Mouse (Mus musculus) forebrain, embryonic 10.5 days (tissue): ENCODE data around the gene Ccdc90b. TPM values are rescaled to one million over a fixed set of nuclear protein-coding genes. Genes with fewer than 3 reads are reported as not detected.

Experiments
- DNase-seq: peaks from one replicate; pipeline ENCODE4 v3.0.0-alpha.2; 2017; ENCODE audit warnings: low spot score; ENCODE audit errors: extremely low spot score
- H3K27ac ChIP-seq: fragments of 300-500 bp; sonication (generic); 2 replicates; pipeline ENCODE4 v1.5.1; 2016; ENCODE audit warnings: mild to moderate bottlenecking
- H3K27me3 ChIP-seq: fragments of 300-500 bp; sonication (generic); 2 replicates; pipeline ENCODE4 v1.6.1; 2016; ENCODE audit warnings: mild to moderate bottlenecking; ENCODE audit not compliant: poor library complexity, severe bottlenecking
- H3K36me3 ChIP-seq: fragments of 300-500 bp; sonication (generic); replicated peaks from 2 replicates; pipeline ENCODE4 v1.6.1; 2016; ENCODE audit warnings: mild to moderate bottlenecking, moderate library complexity
- H3K4me1 ChIP-seq: fragments of 300-500 bp; sonication (generic); 2 replicates; pipeline ENCODE4 v1.6.1; 2016
- H3K4me3 ChIP-seq: fragments of 300-500 bp; sonication (generic); 2 replicates; pipeline ENCODE4 v1.5.1; 2016; ENCODE audit warnings: mild to moderate bottlenecking, moderate library complexity
- H3K9me3 ChIP-seq: fragments of 300-500 bp; sonication (generic); 2 replicates; pipeline ENCODE4 v1.6.1; 2016; ENCODE audit warnings: mild to moderate bottlenecking, moderate library complexity
- WGBS: fragments of 180-500 bp; shearing (Covaris S2); methylation state at CpG from one replicate; pipeline ENCODE4 v1.1.7; 2016; 5-methylcytosine and 5-hydroxymethylcytosine counted together
- polyA plus RNA-seq: library from polyadenylated mRNA; unstranded; fragments of >200 nt; fragmentation: Nextera tagmentation; extraction: Ambion mirVana; gene quantifications from 2 replicates; pipeline ENCODE4 v1.2.1, GENCODE M21; 2016

Gene Ccdc90b
- polyA plus RNA-seq, 1 experiment from 2014 or later, result 65.2 TPM

DNA sequence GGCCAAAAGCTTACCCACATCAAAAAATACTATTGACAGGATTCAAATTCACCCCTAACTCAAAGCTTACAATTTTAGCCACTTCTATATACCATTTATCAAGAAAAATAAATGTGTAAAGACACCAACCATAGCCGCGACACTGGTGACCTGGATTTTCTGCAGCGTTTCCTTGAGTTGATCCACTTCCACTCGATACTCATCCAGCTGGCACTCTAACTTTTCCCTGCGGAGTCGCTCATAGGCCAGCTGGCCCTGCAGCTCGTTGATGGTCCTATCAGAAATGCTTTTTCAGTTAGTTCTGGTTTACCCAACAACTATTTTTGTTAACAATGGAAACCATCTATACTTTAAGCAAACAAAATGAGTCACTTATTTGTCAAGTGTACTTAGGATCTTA is 29.0 kb downstream of the Ccdc90b start:
- no peak overlapping the region for H3K27ac ChIP-seq
- no peaks in the 10 kb centered on the region for H3K36me3 ChIP-seq
- no peak for DNase-seq
- no peak overlapping the region for H3K4me3 ChIP-seq
- H3K27me3 ChIP-seq, result no peaks in the 10 kb centered on the region
- 90% methylated on average over 7 of the region's 7 CpGs for WGBS
- no peaks in the 10 kb centered on the region for H3K9me3 ChIP-seq
- H3K4me1 ChIP-seq, result no peaks in the 10 kb centered on the region

GRCm38 (mm10) chr7:92590842-92591241 is 29.9 kb downstream of the Ccdc90b start:
- Histone ChIP-seq H3K27ac (no peak overlapping the region), H3K36me3 (no peaks in the 10 kb centered on the region), H3K4me1 (no peaks in the 10 kb centered on the region), H3K27me3 (no peaks in the 10 kb centered on the region), H3K4me3 (no peak overlapping the region), H3K9me3 (no peaks in the 10 kb centered on the region)
- DNase-seq, result no peak
- WGBS, result 87% methylated on average over 2 of the region's 2 CpGs

GRCm38 (mm10) chr7:92604961-92605360 is 44.0 kb downstream of the Ccdc90b start:
- DNase-seq, result no peak
- H3K4me3 ChIP-seq, result no peak overlapping the region
- peaks cover 8% of the 10 kb centered on the region for H3K36me3 ChIP-seq
- 91% methylated on average over 7 of the region's 7 CpGs for WGBS
- no peaks in the 10 kb centered on the region for H3K4me1 ChIP-seq
- H3K27ac ChIP-seq, result no peak overlapping the region
- H3K27me3 ChIP-seq, result no peaks in the 10 kb centered on the region
- H3K9me3 ChIP-seq, result no peaks in the 10 kb centered on the region

DNA sequence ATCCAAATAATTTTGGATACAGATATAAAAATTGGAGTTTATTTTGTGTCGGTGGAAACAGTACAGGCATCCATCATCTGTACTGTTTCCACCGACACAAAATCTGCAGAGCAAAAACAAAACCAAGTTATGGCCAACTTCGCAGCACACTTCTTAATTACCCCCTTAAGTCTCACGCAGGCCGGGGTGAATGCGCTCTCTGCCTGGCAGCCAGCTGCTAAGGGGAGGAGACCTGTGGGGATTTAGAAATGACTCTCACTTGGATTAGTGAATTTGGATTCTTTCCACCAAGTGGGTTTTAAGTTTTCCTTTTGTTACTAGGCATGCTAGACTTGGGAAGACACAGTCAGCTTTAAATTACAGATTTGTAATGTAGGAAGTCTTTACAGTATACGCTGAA is 49.9 kb downstream of the Ccdc90b start:
- Histone ChIP-seq H3K4me1 (peaks cover 7% of the 10 kb centered on the region), H3K36me3 (no peaks in the 10 kb centered on the region), H3K9me3 (no peaks in the 10 kb centered on the region), H3K4me3 (no peak overlapping the region), H3K27ac (no peak overlapping the region), H3K27me3 (no peaks in the 10 kb centered on the region)
- no peak for DNase-seq
- 60% methylated on average over 7 of the region's 7 CpGs for WGBS

DNA sequence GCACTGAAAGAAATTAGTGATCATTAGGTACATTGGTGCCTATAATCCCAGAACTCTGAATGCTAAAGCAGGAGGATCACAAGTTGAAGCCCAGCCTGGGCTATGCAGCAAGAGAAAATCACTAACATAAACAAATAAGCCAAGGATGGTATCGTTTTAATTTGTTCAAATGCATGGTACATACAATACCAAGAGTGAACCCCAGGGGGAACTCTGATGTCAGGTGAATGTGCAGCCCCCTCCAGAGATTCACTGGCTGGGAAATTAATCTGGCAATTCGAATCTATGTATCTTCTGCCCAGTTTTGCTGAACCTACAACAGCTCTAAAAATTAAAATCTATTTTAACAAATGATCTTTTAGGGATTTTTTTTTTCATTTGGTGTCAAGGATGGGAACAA is 63.5 kb downstream of the Ccdc90b start:
- Histone ChIP-seq H3K27me3 (no peaks in the 10 kb centered on the region), H3K4me1 (no peaks in the 10 kb centered on the region), H3K27ac (no peak overlapping the region), H3K9me3 (no peaks in the 10 kb centered on the region), H3K4me3 (no peak overlapping the region), H3K36me3 (no peaks in the 10 kb centered on the region)
- no peak for DNase-seq
- WGBS, result 65% methylated on average over 2 of the region's 2 CpGs

- Histone ChIP-seq H3K4me1 (no peaks in the 10 kb centered on the region), H3K27me3 (no peaks in the 10 kb centered on the region), H3K4me3 (no peak overlapping the region), H3K36me3 (no peaks in the 10 kb centered on the region), H3K9me3 (no peaks in the 10 kb centered on the region), H3K27ac (no peak overlapping the region)
- no peak for DNase-seq
- WGBS, result 45% methylated on average over 2 of the region's 2 CpGs
Observed at GRCm38 (mm10) chr7:92630167-92630566, 69.2 kb downstream of the Ccdc90b start.

Other genes starting within 250 kb of the Ccdc90b start
- gene Ankrd42, start 76.0 kb downstream of the Ccdc90b start, polyA plus RNA-seq, result 10.1 and 10.7 TPM in 2 replicates
- gene Pcf11, start 108.8 kb downstream of the Ccdc90b start, polyA plus RNA-seq, result 20.6 and 20.7 TPM in 2 replicates
- 12.2 and 15.6 TPM in 2 replicates for gene Rab30, start 180.5 kb downstream of the Ccdc90b start, polyA plus RNA-seq